Mouse (Mus musculus): ENCODE data around the gene Ppm1l.

The Ppm1l gene

DNA sequence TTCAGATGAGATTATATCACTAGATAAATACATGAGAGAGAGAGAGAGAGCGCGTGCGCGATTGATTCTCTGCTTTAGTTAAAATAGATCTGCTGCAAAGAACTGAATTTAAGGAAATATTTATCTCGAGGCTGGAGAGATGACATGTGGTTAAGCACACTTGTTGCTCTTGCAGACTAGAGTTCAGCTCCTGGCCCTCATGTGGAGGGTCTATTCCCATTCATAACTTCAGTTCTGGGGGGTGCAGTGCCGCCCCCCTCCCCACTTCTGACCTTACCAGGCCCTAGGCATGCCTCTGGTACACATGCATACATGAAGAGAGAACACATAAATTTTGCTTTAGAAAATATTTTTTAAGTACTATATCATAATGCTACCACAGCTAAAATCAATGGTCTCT lies 280.6 kb downstream of the Ppm1l start:
- in situ Hi-C loops (cut with MseI, MboI): no loop called here

DNA sequence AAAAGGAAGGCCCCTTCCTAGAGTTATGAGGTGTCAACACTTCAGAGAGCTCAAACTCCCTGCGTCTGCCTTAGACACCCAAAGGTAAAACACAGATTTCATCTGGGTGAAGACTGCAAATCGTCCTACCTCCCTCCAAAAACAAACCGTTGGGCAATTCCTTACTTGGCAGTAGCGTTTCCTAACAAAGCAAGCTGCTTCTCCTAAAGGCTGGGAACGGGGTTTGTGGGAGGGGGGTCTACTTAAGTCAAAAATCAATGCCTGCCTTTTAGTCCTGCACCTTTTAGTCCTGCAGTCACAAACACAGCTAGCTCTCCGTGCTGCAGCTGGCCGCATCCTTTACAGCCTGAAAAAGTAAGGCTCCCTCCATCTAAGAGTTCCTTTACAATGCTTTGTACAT lies 281.2 kb downstream of the Ppm1l start:
- in situ Hi-C loops (cut with MseI, MboI): no loop called here

- in situ Hi-C loops (cut with MseI, MboI): no loop called here
Observed at GRCm38 (mm10) chr3:69598261-69599165, 281.9 kb downstream of the Ppm1l start, which contains the start of gene B3galnt1. Gene B3galnt1 (minus strand): TSS chr3:69598960.

- in situ Hi-C loops (cut with MseI, MboI): no loop called here
Observed at GRCm38 (mm10) chr3:69599166-69599500, 282.5 kb downstream of the Ppm1l start.

- in situ Hi-C loops (cut with MseI, MboI): no loop called here
Observed at GRCm38 (mm10) chr3:69606923-69607322, 290.3 kb downstream of the Ppm1l start.

GRCm38 (mm10) chr3:69607468-69607867 lies 290.8 kb downstream of the Ppm1l start:
- in situ Hi-C loops (cut with MseI, MboI): no loop called here

DNA sequence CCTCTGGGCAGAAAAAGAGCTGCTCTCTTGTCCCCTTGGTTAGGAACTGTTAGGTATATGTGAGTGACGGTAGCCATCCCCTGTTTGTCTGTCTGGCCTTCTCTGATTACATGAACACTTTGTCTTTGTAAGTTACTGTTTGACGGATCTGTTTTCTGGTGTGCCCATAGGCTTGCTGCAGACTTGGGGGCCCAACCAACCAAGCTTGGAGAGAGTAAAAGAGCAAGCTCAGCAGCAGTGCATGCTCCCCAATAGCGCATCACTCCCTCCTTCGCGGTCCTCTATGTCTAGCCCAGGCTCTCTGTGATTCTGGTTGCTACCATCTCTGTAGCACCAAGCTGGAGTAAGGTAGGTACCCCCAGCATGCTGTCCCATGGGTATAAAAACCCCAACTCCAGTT lies 291.2 kb downstream of the Ppm1l start:
- in situ Hi-C loops (cut with MseI, MboI): no loop called here

All from mouse trophoblast stem cell (cell line).